Mouse (Mus musculus): Measurements from ENCODE around the gene Adgrl1.

- no peak for TF ChIP-seq CTCF (IDR thresholded peaks at IDR 0.05; ENCODE audit: insufficient read depth, low read depth, low read length)
- no peak for TF ChIP-seq POLR2A (IDR thresholded peaks at IDR 0.05; ENCODE audit: insufficient read depth, low read depth, low read length)
Measured at GRCm38 (mm10) chr8:83926266-83926665, 26.4 kb downstream of the Adgrl1 start.
